Mouse (Mus musculus): ENCODE data around the gene Cpne1. TPM values are rescaled to one million over a fixed set of nuclear protein-coding genes. Genes with fewer than 3 reads are reported as not detected.
"Not testable (repeated sequence)": the region's sequence is repeated elsewhere in the genome, so short reads cannot be mapped to it uniquely, and the experiment has no call there.

Gene Cpne1
- polyA plus RNA-seq, 1 experiment from 2014 or later = 35.4 TPM

GRCm38 (mm10) chr2:156142820-156143219, 31.1 kb upstream of the Cpne1 start:
- H3K9ac ChIP-seq (ENCODE audit: low read depth, low read length) = peak overlapping the region; percentile 91; the same call in 1 of the 2 replicates
- 91% methylated on average over 2 of the region's 2 CpGs for WGBS

GRCm38 (mm10) chr2:156135695-156136094, 23.9 kb upstream of the Cpne1 start:
- no peak for DNase-seq (ENCODE audit: low spot score)
- Histone ChIP-seq H3K9ac (ENCODE audit: low read depth, low read length) (no peak overlapping the region), H3K27me3 (replicated peaks; ENCODE audit: control insufficient read depth, insufficient read depth, low read length) (no peaks in the 10 kb centered on the region), H3K4me3 (ENCODE audit: low read depth, low read length) (no peak overlapping the region), H3K4me1 (ENCODE audit: control insufficient read depth, insufficient read depth, low read length) (no peaks in the 10 kb centered on the region), H3K36me3 (ENCODE audit: control insufficient read depth, insufficient read depth, low read length) (peaks cover 18% of the 10 kb centered on the region; the same call in 1 of the 2 replicates), H3K9me3 (ENCODE audit: control insufficient read depth, low read length) (no peaks in the 10 kb centered on the region), H3K27ac (replicated peaks; ENCODE audit: low read depth, low read length) (no peak overlapping the region), H3K4me2 (ENCODE audit: low read depth, low read length) (no peak overlapping the region)
- ATAC-seq (ENCODE audit: low read depth) = no peak
- WGBS = 84% methylated on average over 6 of the region's 6 CpGs

More at GRCm38 (mm10) chr2:156142820-156143219, 31.1 kb upstream of the Cpne1 start:
- H3K4me1 ChIP-seq (ENCODE audit: control insufficient read depth, insufficient read depth, low read length) = peaks cover 4% of the 10 kb centered on the region; the same call in 1 of the 2 replicates
- H3K27me3 ChIP-seq (replicated peaks; ENCODE audit: control insufficient read depth, insufficient read depth, low read length) = no peaks in the 10 kb centered on the region
- H3K9me3 ChIP-seq (ENCODE audit: control insufficient read depth, low read length) = no peaks in the 10 kb centered on the region
- peak overlapping the region; percentile 85 for H3K4me3 ChIP-seq (ENCODE audit: low read depth, low read length)
- no peak overlapping the region for H3K27ac ChIP-seq (replicated peaks; ENCODE audit: low read depth, low read length)
- ATAC-seq (ENCODE audit: low read depth) = no peak
- peak overlapping the region; percentile 82 for H3K4me2 ChIP-seq (ENCODE audit: low read depth, low read length)
- DNase-seq (ENCODE audit: low spot score) = no peak
- H3K36me3 ChIP-seq (ENCODE audit: control insufficient read depth, insufficient read depth, low read length) = peaks cover 17% of the 10 kb centered on the region

GRCm38 (mm10) chr2:156134161-156134560, 22.4 kb upstream of the Cpne1 start:
- Histone ChIP-seq H3K4me2 (ENCODE audit: low read depth, low read length) (no peak overlapping the region), H3K27ac (replicated peaks; ENCODE audit: low read depth, low read length) (no peak overlapping the region), H3K9ac (ENCODE audit: low read depth, low read length) (no peak overlapping the region), H3K36me3 (ENCODE audit: control insufficient read depth, insufficient read depth, low read length) (peaks cover 19% of the 10 kb centered on the region; the same call in 1 of the 2 replicates), H3K4me3 (ENCODE audit: low read depth, low read length) (no peak overlapping the region), H3K27me3 (replicated peaks; ENCODE audit: control insufficient read depth, insufficient read depth, low read length) (no peaks in the 10 kb centered on the region), H3K9me3 (ENCODE audit: control insufficient read depth, low read length) (no peaks in the 10 kb centered on the region), H3K4me1 (ENCODE audit: control insufficient read depth, insufficient read depth, low read length) (no peaks in the 10 kb centered on the region)
- no peak for ATAC-seq (ENCODE audit: low read depth)
- DNase-seq (ENCODE audit: low spot score) = no peak
- WGBS = 83% methylated on average over 5 of the region's 5 CpGs

- Histone ChIP-seq H3K27me3 (replicated peaks; ENCODE audit: control insufficient read depth, insufficient read depth, low read length) (no peaks in the 10 kb centered on the region), H3K9ac (ENCODE audit: low read depth, low read length) (no peak within 1 kb of the TSS), H3K4me3 (ENCODE audit: low read depth, low read length) (no peak within 1 kb of the TSS), H3K27ac (replicated peaks; ENCODE audit: low read depth, low read length) (no peak within 1 kb of the TSS), H3K4me2 (ENCODE audit: low read depth, low read length) (no peak within 1 kb of the TSS), H3K4me1 (ENCODE audit: control insufficient read depth, insufficient read depth, low read length) (no peaks in the 10 kb centered on the region), H3K36me3 (ENCODE audit: control insufficient read depth, insufficient read depth, low read length) (peaks cover 41% of the 10 kb centered on the region), H3K9me3 (ENCODE audit: control insufficient read depth, low read length) (no peaks in the 10 kb centered on the region)
- WGBS = 92% methylated on average over 5 of the region's 5 CpGs
- ATAC-seq (ENCODE audit: low read depth) (no peak), DNase-seq (ENCODE audit: low spot score) (no peak)
Measured at GRCm38 (mm10) chr2:156126992-156127391, 15.2 kb upstream of the Cpne1 start, which contains the start of gene Gm28036. Gm28036 (minus strand) TSS chr2:156127092.

GRCm38 (mm10) chr2:156123731-156124130, 12.0 kb upstream of the Cpne1 start:
- no peak overlapping the region for H3K9ac ChIP-seq (ENCODE audit: low read depth, low read length)
- no peaks in the 10 kb centered on the region for H3K27me3 ChIP-seq (replicated peaks; ENCODE audit: control insufficient read depth, insufficient read depth, low read length)
- ATAC-seq (ENCODE audit: low read depth) (no peak), DNase-seq (ENCODE audit: low spot score) (no peak)
- no peaks in the 10 kb centered on the region for H3K9me3 ChIP-seq (ENCODE audit: control insufficient read depth, low read length)
- WGBS = 91% methylated on average over 5 of the region's 5 CpGs
- H3K36me3 ChIP-seq (ENCODE audit: control insufficient read depth, insufficient read depth, low read length) = peaks cover 34% of the 10 kb centered on the region
- H3K4me1 ChIP-seq (ENCODE audit: control insufficient read depth, insufficient read depth, low read length) = no peaks in the 10 kb centered on the region
- H3K27ac ChIP-seq (replicated peaks; ENCODE audit: low read depth, low read length) = no peak overlapping the region
- no peak overlapping the region for H3K4me3 ChIP-seq (ENCODE audit: low read depth, low read length)
- H3K4me2 ChIP-seq (ENCODE audit: low read depth, low read length) = no peak overlapping the region

GRCm38 (mm10) chr2:156119566-156119965, 7.8 kb upstream of the Cpne1 start:
- Histone ChIP-seq H3K4me3 (ENCODE audit: low read depth, low read length) (no peak overlapping the region), H3K4me2 (ENCODE audit: low read depth, low read length) (no peak overlapping the region), H3K9ac (ENCODE audit: low read depth, low read length) (no peak overlapping the region), H3K36me3 (ENCODE audit: control insufficient read depth, insufficient read depth, low read length) (0 out of 2 replicates have a peak, but pooled peaks cover 8% of the 10 kb centered on the region), H3K27ac (replicated peaks; ENCODE audit: low read depth, low read length) (no peak overlapping the region), H3K9me3 (ENCODE audit: control insufficient read depth, low read length) (no peaks in the 10 kb centered on the region), H3K4me1 (ENCODE audit: control insufficient read depth, insufficient read depth, low read length) (no peaks in the 10 kb centered on the region), H3K27me3 (replicated peaks; ENCODE audit: control insufficient read depth, insufficient read depth, low read length) (no peaks in the 10 kb centered on the region)
- DNase-seq (ENCODE audit: low spot score) (no peak), ATAC-seq (ENCODE audit: low read depth) (no peak)

- H3K9me3 ChIP-seq (ENCODE audit: control insufficient read depth, low read length); H3K27me3 ChIP-seq (replicated peaks; ENCODE audit: control insufficient read depth, insufficient read depth, low read length); H3K36me3 ChIP-seq (ENCODE audit: control insufficient read depth, insufficient read depth, low read length); ATAC-seq (ENCODE audit: low read depth); DNase-seq (ENCODE audit: low spot score); H3K4me1 ChIP-seq (ENCODE audit: control insufficient read depth, insufficient read depth, low read length): not testable (repeated sequence)
- Histone ChIP-seq H3K9ac (ENCODE audit: low read depth, low read length) (peak overlapping the region; percentile 98), H3K27ac (replicated peaks; ENCODE audit: low read depth, low read length) (peak overlapping the region; percentile 94), H3K4me3 (ENCODE audit: low read depth, low read length) (peak overlapping the region; percentile 89), H3K4me2 (ENCODE audit: low read depth, low read length) (peak overlapping the region; percentile 55)
- 28% methylated on average over 5 of the region's 5 CpGs for WGBS
Measured at GRCm38 (mm10) chr2:156112080-156112423, 287 bp upstream of the Cpne1 start.

GRCm38 (mm10) chr2:156110627-156111357, 973 bp downstream of the Cpne1 start:
- Histone ChIP-seq H3K9me3 (ENCODE audit: control insufficient read depth, low read length) (no peaks in the 10 kb centered on the region), H3K27ac (replicated peaks; ENCODE audit: low read depth, low read length) (peak overlapping the region; percentile 94), H3K4me3 (ENCODE audit: low read depth, low read length) (peak overlapping the region; percentile 89), H3K9ac (ENCODE audit: low read depth, low read length) (peak overlapping the region; percentile 98), H3K27me3 (replicated peaks; ENCODE audit: control insufficient read depth, insufficient read depth, low read length) (no peaks in the 10 kb centered on the region), H3K4me1 (ENCODE audit: control insufficient read depth, insufficient read depth, low read length) (peaks cover 14% of the 10 kb centered on the region), H3K36me3 (ENCODE audit: control insufficient read depth, insufficient read depth, low read length) (0 out of 2 replicates have a peak, but pooled peaks cover 6% of the 10 kb centered on the region), H3K4me2 (ENCODE audit: low read depth, low read length) (peak overlapping the region; percentile 64)
- WGBS = under 1% methylated on average over 16 of the region's 16 CpGs
- DNase-seq (ENCODE audit: low spot score) = peak; percentile 69
- peak; percentile 75 for ATAC-seq (ENCODE audit: low read depth)

- Histone ChIP-seq H3K9ac (ENCODE audit: low read depth, low read length) (no peak overlapping the region), H3K27me3 (replicated peaks; ENCODE audit: control insufficient read depth, insufficient read depth, low read length) (no peaks in the 10 kb centered on the region), H3K4me2 (ENCODE audit: low read depth, low read length) (no peak overlapping the region), H3K27ac (replicated peaks; ENCODE audit: low read depth, low read length) (no peak overlapping the region), H3K4me3 (ENCODE audit: low read depth, low read length) (no peak overlapping the region), H3K9me3 (ENCODE audit: control insufficient read depth, low read length) (no peaks in the 10 kb centered on the region), H3K4me1 (ENCODE audit: control insufficient read depth, insufficient read depth, low read length) (no peaks in the 10 kb centered on the region), H3K36me3 (ENCODE audit: control insufficient read depth, insufficient read depth, low read length) (peaks cover 33% of the 10 kb centered on the region)
- DNase-seq (ENCODE audit: low spot score) (no peak), ATAC-seq (ENCODE audit: low read depth) (no peak)
- WGBS = 66% methylated on average over 5 of the region's 5 CpGs
Measured at GRCm38 (mm10) chr2:156091926-156092325, 19.8 kb downstream of the Cpne1 start.
